Mouse (Mus musculus): ENCODE results near the gene Nppb.

DNA sequence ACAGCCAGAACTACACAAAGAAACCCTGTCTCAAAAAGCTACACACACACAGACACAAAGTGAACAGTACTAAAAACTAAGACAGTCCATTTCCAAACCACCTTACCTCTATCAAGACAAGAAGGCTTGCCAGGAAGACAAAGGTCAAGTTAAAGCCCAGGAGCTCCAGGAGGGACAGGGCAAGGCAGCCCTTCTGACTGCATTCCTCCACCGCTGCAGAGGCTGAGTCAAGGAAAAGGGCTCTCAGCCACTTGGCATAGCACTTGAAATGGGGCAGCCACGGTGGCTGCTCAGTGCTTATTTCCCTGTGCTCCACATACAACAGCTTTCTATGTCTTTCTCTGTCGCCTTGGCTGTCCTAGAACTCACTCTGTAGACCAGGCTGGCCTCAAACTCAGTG is 38.4 kb downstream of the Nppb start:
- no peak for TF ChIP-seq CTCF (conservative IDR thresholded peaks at IDR 0.05; ENCODE audit: insufficient read depth, insufficient read length, low read depth, low read length)
- no peak for TF ChIP-seq POLR2A (IDR thresholded peaks at IDR 0.05; ENCODE audit: low read depth, low read length)

All from kidney, adult 2 months (tissue).